Mouse (Mus musculus): ENCODE results near the gene Myadml2.

The Myadml2 gene

DNA sequence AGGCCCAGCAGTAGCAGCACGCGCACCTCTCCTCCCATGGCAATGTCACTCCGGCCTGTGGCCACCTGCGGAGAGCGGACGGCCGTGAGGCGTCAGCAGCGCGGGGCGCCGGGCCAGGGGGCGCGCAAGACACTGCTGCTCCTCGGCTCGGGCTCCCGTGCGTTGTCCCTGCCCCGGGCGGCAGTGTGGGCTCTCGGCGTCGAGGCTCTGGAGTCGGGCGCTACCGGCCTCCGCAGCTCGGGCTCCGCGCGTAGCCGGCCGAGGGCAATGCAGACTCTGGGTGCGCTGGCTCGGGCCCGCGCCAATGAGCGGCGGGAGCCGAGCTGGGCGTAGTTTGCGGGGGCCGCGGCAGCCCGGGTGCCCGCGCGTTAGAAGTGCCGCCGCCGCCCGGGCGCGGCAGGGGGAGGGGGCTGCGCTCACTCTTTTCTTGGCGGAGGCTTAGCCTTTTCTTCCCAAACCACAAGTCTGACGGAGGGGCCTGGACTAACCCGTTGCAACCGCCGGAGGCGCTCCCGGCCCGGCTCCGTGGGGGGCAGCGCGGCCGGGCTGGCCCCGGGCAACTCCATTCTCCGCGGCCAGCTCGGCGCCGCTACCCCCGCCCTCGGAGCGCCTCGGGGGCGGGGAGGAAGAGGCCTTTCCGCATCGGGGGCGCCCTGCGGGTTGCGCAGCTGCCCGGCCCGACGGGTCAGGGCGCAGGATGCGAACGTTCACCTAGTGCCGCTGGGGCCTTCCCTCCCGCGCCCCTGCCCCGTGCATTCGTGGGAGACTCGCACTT is 12.5 kb upstream of the Myadml2 start:
- DNase-seq (ENCODE audit: low spot score in 2 of 2): no peak

DNA sequence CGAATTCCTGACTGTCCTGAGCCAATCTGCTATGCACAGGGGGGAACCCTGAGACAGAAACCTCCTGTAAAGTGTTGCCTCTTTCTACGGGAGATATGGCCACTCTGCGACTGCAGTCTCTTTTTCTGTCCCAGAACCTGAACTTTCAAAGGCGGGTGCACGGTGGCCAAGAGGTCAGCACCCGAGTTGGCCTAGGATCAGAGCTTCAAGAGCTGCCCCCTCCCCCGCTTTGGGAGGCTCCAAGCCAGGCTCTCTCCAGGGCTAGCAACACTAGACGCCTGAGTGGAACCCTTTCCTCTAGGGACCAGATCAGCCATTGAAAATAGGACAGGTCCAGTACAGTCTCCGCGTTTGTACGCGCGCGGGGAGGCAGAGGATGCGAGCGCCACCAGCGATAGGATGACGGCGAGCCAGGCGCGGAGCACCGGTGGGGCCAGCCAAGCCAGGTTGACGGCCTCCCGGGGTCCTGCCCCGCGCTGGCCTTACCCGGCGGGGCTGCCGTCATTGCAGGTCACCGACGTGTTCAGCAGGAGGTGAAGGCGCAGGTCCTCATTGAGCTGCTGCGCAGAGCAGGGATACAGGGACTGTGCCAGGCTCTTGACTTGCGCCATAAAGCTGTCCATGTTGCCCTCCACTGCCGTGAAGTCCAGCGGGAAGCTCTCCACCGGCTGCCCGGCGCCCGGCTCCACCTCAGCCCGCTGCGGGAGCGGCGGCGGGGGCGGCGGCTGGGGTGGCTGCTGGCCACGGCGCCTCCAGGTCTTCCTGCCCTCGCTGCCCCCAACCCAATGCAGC is 11.7 kb upstream of the Myadml2 start:
- DNase-seq (ENCODE audit: low spot score in 2 of 2): no peak

DNA sequence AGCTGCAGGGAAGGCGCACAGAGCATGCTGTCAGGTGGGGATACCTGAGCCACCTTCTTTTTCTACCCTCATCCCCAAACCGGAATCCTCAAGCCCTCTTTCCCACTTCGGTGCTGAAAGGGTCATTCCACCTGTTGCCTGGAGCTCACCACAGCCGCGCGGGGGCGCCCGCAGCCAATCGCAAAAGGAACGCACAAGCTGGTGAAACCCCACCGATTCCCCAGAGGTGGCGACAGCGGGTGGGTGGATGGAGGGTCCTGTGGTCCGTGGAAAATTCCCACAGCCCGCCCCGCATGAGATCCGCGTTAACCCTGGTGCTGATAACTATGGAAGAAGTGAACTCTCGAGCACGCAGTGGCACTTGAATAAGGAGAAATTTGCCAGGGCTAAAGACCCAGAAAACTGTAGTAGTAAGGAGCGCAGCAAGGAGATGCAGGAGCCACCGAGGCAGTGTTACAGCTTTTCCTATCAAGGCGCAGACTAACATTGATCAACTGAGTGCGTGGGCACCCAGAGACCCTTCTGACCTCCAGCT is 11.0 kb upstream of the Myadml2 start:
- DNase-seq (ENCODE audit: low spot score in 2 of 2): peak; percentile 50 to 74

DNA sequence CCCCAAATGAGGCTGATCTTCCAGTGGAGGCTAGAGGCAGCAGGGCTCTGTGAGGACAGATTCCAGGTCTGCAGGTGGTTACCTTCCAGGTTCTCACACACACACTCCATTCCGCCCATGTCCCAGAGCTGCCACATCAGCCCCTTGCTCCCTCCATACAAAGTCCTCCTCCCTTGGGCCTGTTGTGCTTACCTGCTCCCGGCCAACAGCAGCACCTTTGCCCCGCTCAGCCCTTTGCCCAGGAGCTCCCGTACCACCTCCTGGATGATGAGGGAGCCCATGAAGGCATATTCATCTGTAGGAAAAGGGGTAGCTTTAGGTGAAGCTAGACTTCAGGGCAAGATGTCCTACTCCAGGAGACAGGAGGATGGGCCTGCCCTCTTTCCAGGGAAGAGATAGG is 9.3 kb upstream of the Myadml2 start:
- DNase-seq (ENCODE audit: low spot score in 2 of 2): no peak

DNA sequence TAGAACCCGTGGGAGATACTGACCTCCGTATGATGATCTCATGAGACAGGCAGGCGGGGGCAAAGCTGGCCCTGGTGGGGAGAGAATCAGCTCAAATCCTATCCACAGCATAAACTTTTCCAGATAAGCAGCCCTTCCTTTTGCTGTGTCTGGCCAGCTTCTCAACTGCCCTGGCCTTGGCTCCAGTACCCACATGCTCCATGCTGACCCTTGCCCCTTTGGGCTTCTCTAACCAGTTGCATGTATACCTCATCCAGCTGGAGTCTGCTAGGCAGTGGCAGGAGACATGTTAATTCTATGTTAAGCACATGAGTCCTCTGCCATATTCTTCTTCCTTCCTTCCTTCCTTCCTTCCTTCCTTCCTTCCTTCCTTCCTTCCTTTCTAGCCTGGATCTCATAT is 6.8 kb upstream of the Myadml2 start:
- DNase-seq (ENCODE audit: low spot score in 2 of 2): no peak

- no peak for DNase-seq (ENCODE audit: low spot score in 2 of 2)
Measured at GRCm38 (mm10) chr11:120651872-120652271, 3.9 kb upstream of the Myadml2 start.

GRCm38 (mm10) chr11:120647047-120647830 is 719 bp downstream of the Myadml2 start:
- no peak for DNase-seq (ENCODE audit: low spot score in 2 of 2)

GRCm38 (mm10) chr11:120643601-120643987 is 4.4 kb downstream of the Myadml2 start, which contains the start of gene Pycr1:
Pycr1 (minus strand) TSS chr11:120643769.
- DNase-seq (ENCODE audit: low spot score in 2 of 2): peak; percentile 83 to 87

DNA sequence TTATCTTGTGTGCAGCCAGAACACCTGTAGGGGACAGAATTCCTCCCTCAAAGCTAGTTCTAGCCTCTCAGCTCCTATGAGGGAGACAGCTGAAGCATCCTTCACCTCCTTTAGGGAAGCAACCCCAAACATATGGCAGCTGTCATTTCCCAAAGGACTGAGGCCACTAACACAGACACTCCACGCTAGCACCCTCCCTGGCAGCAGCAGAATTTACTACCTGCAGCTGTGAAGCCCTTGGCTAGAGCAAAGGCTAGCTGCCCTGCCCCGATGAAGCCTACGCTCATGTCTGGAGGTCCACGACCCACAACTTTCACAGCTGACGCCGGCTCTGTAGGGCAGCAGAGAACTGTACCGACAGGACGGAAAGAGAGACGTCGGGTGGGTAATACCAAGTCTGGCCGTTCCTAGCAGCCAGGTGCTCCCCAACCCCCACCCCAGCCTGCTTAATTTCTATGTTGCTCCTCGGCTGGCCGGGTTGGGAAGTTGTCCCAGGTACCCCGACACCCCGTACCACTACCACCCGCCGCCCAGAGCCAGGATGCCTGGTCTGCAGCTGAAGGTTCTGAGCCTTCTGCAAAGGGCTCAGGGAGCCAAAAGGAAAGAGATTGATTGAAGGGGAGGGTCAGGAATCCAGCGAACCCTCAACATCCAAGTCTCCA is 4.9 kb downstream of the Myadml2 start:
- no peak for DNase-seq (ENCODE audit: low spot score in 2 of 2)

DNA sequence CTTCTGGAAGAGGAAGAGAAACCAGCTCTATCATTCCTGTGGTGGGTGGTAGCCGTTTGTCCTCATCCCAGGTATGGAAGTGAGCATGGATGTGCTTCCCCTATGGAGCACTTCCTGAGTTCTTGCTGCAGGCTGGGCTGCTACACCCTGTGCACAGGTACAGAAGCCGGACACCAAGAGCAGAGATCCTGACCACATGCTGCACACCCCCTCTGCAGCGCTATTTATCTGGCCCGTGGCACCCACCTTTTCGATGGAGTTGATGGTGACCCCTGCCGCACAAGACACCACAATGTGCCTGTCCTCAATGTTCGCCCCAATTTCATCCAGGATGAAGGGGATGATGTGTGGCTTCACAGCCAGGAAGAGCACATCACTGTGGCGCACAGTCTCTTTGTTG is 6.1 kb downstream of the Myadml2 start:
- DNase-seq (ENCODE audit: low spot score in 2 of 2): no peak

DNA sequence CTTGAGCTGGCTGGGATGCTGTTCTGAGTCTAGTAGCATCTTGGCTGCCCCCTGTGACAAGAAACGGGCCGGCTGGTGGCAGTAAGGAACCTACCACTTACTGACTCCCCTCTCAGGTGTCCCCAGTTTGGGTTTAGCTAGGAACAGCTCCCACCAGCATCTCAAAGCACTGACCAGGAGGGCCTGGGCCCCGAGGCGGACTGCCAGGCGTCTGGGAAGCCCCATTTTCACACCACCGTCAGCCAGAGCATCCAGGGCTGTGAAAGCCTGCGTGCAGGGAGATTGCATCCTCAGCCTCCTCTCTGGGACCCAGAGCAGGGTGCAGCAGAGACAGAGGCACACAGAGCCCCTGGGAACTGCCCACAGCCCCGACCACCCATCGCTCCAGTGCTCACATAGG is 6.7 kb downstream of the Myadml2 start:
- no peak for DNase-seq (ENCODE audit: low spot score in 2 of 2)

DNA sequence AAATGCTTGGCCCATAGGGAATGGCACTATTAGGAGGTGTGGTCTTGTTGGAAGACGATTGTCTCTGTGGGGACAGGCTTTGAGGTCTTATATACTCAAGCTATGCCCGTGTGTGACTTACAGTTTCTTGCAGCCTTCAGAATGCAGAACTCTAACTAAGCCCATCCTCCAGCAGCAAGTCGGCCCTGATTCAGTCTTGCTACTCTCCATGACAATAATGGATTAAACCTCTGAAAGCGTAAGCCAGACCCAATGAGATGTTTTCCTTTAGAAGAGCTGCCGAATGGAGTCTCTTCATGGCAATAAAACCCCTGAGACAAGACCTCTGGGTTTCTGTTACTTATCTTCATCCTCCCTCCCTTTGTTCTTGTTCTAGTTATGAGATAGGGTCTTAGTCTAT is 13.1 kb downstream of the Myadml2 start:
- DNase-seq (ENCODE audit: low spot score in 2 of 2): no peak

DNA sequence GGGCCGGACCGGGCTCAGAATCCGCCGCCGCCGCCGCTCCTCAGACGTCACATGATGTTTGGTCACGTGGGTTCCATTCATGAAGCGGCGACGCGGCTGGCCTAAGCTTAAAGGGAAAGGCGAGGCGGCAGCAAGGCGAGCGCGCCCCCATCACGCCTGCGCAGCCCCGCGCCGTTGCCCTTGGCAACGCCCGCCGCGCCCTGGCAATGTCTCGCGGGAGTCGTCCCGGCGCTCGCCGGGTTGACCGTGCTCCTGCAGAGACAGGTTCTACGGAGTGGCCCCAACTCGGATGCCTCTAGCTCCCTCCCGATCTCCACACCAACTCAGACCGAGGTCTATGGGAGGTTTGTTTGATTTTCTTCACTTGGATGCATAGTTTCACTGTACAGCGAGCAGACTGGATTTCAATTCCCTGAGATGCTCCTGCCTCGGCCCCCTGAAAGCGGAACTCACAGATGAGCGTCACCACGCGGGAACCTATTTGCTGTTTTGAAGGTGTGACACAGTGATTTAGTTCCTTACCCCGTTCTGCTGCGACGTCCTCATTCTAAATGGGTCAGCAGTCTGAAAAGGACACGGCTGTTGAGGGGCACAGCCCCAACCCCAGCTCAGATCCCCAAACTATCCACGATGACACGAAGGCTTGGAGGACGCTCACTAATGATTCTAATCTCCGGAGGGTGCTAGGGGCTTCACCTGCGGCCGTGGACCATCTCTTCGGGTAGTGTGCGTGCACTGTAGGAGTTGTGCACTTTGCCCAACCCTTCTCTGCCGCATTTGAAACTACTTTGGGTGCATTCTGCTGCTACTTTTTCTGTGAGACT is 14.2 kb downstream of the Myadml2 start, which contains the start of gene Mafg:
Gene Mafg (minus strand): TSS at position 81 of the 824 bp plus-strand sequence.
- peak; percentile 85 to 88 for DNase-seq (ENCODE audit: low spot score in 2 of 2)

GRCm38 (mm10) chr11:120632559-120633519 is 15.1 kb downstream of the Myadml2 start:
- DNase-seq (ENCODE audit: low spot score in 2 of 2): peak; percentile 66 to 67

GRCm38 (mm10) chr11:120631726-120632448 is 16.1 kb downstream of the Myadml2 start:
- DNase-seq (ENCODE audit: low spot score in 2 of 2): no peak

- DNase-seq (ENCODE audit: low spot score in 2 of 2): no peak
Measured at GRCm38 (mm10) chr11:120630881-120631725, 16.9 kb downstream of the Myadml2 start.

GRCm38 (mm10) chr11:120630401-120630871 is 17.5 kb downstream of the Myadml2 start:
- peak in 1 of 2 experiments; percentile 37 for DNase-seq (ENCODE audit: low spot score in 2 of 2)

Data from natural killer cell, adult 2 months (primary cell).